Mouse (Mus musculus): ENCODE measurements around the gene Ccdc30.
A peak's percentile ranks its signal among the peaks of the same experiment; 100 is the strongest.
"Not testable (repeated sequence)": the region's sequence is repeated elsewhere in the genome, so short reads cannot be mapped to it uniquely, and the experiment has no call there.

Ccdc30 gene

DNA sequence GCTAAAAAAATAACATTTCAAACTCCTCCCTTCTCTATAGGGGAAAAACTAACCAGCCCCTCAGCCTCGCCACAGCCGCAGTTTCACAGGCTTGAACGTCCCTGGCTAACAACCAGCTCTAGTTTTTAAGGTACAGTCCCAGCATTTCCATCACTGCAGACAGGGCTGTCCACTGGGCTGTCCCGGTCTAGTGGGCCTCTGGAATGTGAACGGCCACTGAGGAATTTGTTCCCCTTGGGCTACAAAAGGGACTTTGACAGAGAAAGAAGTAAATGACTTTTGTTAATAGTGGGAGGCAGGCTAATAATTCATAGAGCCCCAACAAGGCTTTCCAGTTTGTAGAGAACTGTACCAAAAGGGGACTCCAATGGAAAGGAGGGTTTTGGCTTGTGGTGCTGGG, 109.9 kb downstream of the Ccdc30 start:
- no peak for DNase-seq (ENCODE audit: low spot score)

DNA sequence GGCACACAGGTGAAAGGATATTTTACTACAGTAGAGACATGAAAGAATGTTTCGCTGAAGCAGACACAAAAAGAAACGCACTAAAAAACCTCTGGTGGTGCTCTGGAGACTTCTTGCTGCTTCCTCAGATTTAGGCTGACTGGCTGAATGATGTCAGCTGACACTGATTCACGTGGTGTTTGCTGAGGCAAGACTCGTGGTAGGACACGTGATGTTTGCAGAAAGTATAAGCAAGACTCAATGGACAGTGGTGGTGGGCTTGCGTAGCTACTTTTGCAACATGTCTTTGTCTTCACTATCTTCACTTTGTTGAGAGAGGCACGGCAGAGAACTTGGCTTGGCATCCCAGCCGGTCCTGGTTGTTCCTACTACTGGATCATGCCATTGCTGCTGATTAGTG, 112.0 kb downstream of the Ccdc30 start:
- no peak for DNase-seq (ENCODE audit: low spot score)

DNA sequence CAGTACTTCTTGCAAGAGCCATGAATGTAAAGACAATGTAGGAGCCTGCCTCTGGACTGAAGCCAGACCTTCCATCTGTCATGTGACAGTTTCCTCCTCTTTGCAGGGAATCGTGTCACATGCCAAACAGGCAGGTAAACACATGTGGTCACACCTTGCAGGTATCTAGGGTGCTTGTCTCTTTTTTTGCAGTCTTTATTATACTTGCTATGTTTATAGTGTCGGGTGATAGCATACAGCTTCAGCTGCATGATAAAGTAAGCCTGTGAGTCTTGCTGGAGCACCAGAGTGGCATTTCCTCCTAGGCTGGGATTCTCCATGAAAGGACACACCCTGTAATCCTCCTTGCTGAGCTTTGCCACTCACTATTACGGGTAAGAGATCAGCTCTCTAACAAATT, 113.5 kb downstream of the Ccdc30 start:
- no peak for DNase-seq (ENCODE audit: low spot score)

- no peak for DNase-seq (ENCODE audit: low spot score)
Measured at GRCm38 (mm10) chr4:119300761-119301160, 114.6 kb downstream of the Ccdc30 start.

GRCm38 (mm10) chr4:119297361-119297760, 118.0 kb downstream of the Ccdc30 start:
- no peak for DNase-seq (ENCODE audit: low spot score)

DNA sequence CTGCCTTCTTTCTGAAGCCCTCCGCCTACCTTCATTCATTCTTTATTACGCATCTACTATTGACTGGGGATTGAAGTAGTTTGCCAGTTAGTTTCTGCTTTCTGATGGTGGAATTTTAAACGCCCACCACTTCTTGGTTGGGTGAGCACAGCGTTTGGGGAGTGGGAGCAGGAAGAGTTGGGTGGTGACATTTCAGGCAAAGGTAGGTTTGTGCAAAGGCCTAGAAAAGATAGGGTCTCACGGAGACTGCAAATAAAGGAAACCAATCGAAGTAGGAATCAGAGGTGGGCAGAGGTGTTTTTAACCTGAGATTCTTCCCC, 120.2 kb downstream of the Ccdc30 start:
- DNase-seq (ENCODE audit: low spot score), result no peak

- DNase-seq (ENCODE audit: low spot score), result peak; percentile 100
Measured at GRCm38 (mm10) chr4:119294415-119295133, 120.7 kb downstream of the Ccdc30 start, which contains the start of gene Ybx1. Ybx1 (minus strand) TSS chr4:119294604.

DNA sequence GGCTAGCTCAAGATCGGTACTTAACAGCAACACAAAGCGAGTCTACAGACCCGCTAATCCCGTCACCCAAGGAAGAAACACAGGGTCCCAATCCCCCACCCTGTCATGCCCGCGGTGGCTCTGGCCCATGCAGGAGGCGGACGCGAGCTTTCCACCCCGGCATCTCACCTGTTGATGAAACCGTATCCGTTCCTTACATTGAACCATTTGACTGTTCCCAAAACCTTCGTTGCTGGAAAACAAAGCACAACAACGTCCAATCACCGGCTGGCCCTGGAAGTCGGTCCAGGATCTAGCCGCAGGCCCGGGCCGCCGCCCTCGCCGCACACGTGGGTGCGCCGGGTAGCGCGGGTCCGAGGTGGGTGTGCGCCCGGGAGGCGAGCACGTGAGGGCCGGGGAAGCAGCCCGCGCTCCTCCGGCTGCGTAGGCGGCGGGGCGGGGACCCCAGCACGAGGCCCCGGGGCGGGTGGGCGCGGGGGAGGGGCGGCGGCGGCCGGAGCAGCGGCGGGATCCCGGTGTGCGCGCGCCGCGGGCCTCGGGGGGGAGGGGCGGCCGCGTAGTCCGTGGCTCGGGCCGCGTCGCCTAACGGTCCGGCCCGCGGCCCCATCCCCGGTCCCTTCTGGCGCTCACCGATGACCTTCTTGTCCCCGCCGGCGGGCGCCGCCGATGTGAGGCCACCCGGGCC, 121.6 kb downstream of the Ccdc30 start:
- peak; percentile 9 for DNase-seq (ENCODE audit: low spot score)

GRCm38 (mm10) chr4:119292771-119293573, 122.3 kb downstream of the Ccdc30 start:
- peak; percentile 27 for DNase-seq (ENCODE audit: low spot score)

GRCm38 (mm10) chr4:119291921-119292320, 123.4 kb downstream of the Ccdc30 start:
- no peak for DNase-seq (ENCODE audit: low spot score)

- no peak for DNase-seq (ENCODE audit: low spot score)
Measured at GRCm38 (mm10) chr4:119285336-119285735, 130.0 kb downstream of the Ccdc30 start.

DNA sequence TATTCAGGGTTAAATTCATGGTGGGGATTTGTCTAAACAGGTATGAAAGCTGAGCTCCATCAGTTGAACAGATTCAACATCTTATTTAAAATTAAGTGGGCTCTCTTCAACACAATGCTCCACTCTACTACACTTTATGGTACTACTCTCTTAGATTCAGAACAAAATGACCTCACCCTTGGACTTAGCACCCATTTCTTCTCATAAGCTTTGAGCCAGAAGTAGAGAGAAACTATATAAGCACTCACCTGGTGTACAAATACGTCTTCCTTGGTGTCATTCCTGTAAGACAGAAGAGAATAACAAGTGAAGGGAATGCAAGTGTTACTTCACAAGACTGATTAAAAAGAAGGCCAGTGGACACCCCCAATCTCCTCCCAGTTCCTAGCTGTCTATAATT, 130.5 kb downstream of the Ccdc30 start:
- DNase-seq (ENCODE audit: low spot score), result no peak

DNA sequence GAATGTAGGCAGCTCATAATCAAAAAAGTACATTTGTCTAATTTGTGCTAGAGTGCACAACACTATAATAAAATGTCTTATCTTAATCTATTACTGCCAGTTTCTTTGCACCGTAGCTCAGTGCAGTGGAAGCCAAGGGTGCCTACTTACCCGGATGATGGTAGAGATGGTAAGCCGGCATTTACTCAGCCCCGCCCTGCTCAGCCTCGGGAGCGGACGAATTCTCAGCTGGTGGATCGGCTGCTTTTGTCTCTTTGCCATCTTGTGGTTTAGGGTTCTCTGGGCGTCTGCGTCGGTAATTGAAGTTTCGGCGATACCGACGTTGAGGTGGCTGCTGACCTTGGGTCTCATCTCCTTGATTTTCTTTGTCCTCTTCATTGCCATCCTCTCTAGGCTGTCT, 136.5 kb downstream of the Ccdc30 start:
- not testable (repeated sequence) for DNase-seq (ENCODE audit: low spot score)

- no peak for DNase-seq (ENCODE audit: low spot score)
Measured at GRCm38 (mm10) chr4:119275726-119276125, 139.6 kb downstream of the Ccdc30 start.

DNA sequence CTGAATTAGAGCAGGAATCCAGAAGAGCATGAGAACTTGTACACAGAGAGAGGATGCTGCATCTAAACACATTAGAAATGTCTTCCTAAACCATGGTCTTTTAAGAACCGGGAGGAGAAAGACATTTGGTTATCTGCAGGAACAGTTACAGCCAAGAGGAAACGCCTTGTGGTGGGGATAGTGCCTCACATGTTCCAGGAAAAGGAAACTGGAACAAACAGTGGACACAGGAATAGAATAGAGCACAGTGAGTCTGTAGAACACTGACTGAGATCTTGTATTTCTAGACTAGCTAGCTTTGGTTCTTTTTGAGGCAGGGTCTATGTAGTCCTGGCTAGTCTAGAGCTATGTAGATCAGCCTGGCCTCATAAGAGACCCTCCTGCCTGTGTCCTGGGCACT, 140.1 kb downstream of the Ccdc30 start:
- no peak for DNase-seq (ENCODE audit: low spot score)

DNA sequence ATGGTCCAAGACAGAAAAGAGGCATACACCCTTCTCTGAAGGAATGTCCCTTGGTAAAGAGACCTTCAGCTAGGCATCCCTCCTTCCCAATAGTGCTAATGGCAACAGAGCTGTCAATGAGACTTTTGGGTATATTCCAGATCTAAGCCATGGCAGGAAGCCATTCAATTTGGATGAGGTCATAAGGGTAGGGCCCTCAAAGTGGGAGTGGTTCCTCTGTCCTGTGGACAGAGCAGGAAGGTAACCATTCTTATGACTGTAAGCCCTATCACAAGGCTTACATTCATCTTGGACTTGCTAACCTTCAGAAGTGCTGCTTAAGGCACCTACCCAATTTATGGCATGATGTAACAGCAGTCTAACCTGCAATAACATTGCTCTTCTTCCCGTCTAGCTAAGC, 140.7 kb downstream of the Ccdc30 start:
- DNase-seq (ENCODE audit: low spot score), result no peak
